Mouse (Mus musculus) gastrocnemius, postnatal 36 days (tissue): ENCODE results near the gene Rcor2. TPM values are rescaled to one million over a fixed set of nuclear protein-coding genes. Genes with fewer than 3 reads are reported as not detected.

Source experiments
- DNase-seq, 2 experiments: peaks; one replicate each; pipeline ENCODE4 v3.0.0; 2022
- intact Hi-C: fragments of 180-260 bp; cut with DNase I; formaldehyde crosslinking; loops from one replicate; pipeline ENCODE4 v1.15.1; 2025
- total RNA-seq, 2 experiments: library from RNA; stranded (reverse); gene quantifications; 2 replicates each; pipeline ENCODE4 v1.2.3; 2021

Rcor2 gene
- total RNA-seq, 2 experiments from 2014 or later: 1.8 to 2.1 TPM

GRCm38 (mm10) chr19:7264088-7264765 lies 2.9 kb upstream of the Rcor2 start:
- DNase-seq: peak; percentile 69 to 76
- intact Hi-C loops: loop anchor here (5.0 kb wide), 1 partner anchor 83 kb away; no protein-coding TSS in a partner anchor

DNA sequence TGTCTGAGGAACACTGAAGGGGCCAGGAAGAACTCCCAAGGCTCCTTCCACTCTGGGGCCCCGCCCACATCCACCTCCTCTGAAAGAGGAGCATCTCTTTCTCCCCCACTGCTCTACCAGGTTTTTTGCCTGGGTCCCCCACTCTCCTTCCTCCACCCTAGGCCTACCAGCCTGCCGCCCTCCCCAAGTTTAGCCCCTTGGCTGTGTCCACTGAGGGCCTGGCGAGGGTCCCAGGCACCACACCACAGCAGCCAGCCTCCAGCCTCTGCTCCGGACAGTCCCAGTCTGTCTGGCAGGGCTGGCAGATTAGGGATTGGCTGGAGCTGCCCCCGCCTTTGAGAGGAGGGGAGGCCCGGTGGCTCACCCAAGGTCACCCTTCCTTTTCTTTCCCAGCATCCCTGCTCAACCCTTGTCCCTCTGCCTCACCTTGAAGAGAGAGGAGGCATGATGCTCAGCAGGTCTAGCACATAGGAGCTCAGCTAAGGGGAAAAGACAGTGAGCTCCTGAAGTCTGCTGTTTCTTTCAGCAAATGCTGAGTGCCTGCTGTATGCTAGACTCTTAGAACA lies 2.3 kb upstream of the Rcor2 start:
- intact Hi-C loops: loop anchor here (5.0 kb wide), 1 partner anchor 82 kb away; no protein-coding TSS in a partner anchor
- DNase-seq: peak in 1 of 2 experiments; percentile 39

- intact Hi-C loops: no loop called here
- DNase-seq: no peak
Measured at GRCm38 (mm10) chr19:7265478-7266191, 1.5 kb upstream of the Rcor2 start.

- DNase-seq: no peak
- intact Hi-C loops: no loop called here
Measured at GRCm38 (mm10) chr19:7266421-7266831, 699 bp upstream of the Rcor2 start.

- peak; percentile 77 to 80 for DNase-seq
- intact Hi-C loops: no loop called here
Measured at GRCm38 (mm10) chr19:7267781-7268721, 926 bp downstream of the Rcor2 start.

GRCm38 (mm10) chr19:7268722-7269090 lies 1.6 kb downstream of the Rcor2 start:
- DNase-seq: peak; percentile 63 to 71
- intact Hi-C loops: no loop called here

GRCm38 (mm10) chr19:7269290-7270044 lies 2.3 kb downstream of the Rcor2 start:
- intact Hi-C loops: no loop called here
- DNase-seq: no peak

GRCm38 (mm10) chr19:7273486-7273885 lies 6.4 kb downstream of the Rcor2 start:
- intact Hi-C loops: no loop called here
- no peak for DNase-seq

DNA sequence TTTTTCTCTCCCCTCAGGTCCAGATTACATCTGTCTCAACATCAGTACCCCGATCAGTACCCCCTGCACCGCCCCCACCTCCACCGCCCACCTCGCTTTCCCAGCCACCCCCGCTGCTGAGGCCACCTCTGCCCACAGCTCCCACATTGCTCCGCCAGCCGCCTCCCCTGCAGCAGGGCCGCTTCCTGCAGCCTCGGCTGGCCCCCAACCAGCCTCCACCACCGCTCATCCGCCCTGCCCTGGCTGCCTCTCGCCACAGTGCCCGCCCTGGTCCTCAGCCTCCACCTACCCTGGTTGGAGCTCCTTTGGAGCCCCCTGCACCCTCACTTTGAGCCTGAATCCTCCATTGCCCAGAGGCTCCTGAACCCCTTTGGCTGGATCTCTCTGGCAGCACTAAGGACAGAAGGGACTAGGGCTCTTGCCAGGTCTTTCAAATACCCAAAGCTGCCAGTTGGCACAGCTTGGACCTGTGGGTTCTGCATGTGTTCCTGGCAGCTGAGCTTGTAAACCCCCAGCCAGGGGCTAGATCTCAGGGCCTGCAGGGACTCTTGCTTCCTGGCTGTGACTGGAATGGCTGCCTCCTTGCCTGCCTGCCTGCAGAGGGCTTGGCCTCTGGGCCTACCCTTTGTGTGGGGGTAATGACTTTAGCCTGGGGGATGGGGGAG lies 7.3 kb downstream of the Rcor2 start:
- intact Hi-C loops: no loop called here
- DNase-seq: no peak

DNA sequence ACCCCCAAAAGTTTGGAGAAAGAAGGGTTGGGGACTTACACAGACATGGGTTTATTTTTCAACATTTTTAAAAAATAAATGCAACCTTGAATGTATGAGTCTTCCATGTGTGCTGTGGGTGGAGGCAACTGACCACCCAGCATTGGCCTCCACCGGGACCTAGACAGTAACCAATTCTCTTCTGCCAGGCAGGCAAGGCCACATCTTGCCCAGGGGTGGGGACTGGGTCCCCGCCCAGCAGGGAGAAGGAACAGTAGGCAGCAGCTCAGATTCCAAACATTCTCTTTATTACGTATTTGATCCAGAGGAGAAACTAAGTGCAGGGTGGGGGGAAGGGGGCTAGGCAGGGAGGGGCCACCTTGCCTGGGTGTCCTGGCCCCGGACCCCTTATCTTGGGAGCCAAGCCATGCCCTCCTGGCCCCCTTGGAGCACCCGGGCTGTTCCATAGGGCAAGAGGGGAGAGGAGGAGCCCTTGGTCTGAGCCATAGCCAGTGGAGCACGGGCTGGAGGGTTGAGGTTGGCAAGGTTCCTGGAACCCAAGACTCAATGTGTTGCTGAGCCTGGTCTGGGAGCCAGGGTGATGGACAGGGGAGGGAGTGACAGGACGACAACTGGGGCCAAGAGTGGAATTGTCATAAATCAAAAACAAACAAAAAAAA lies 8.1 kb downstream of the Rcor2 start:
- intact Hi-C loops: no loop called here
- DNase-seq: no peak

GRCm38 (mm10) chr19:7276053-7276659 lies 9.0 kb downstream of the Rcor2 start:
- intact Hi-C loops: no loop called here
- no peak for DNase-seq

GRCm38 (mm10) chr19:7276796-7277195 lies 9.7 kb downstream of the Rcor2 start:
- intact Hi-C loops: no loop called here
- no peak for DNase-seq

GRCm38 (mm10) chr19:7278200-7278906 lies 11.2 kb downstream of the Rcor2 start:
- DNase-seq: no peak
- intact Hi-C loops: no loop called here

DNA sequence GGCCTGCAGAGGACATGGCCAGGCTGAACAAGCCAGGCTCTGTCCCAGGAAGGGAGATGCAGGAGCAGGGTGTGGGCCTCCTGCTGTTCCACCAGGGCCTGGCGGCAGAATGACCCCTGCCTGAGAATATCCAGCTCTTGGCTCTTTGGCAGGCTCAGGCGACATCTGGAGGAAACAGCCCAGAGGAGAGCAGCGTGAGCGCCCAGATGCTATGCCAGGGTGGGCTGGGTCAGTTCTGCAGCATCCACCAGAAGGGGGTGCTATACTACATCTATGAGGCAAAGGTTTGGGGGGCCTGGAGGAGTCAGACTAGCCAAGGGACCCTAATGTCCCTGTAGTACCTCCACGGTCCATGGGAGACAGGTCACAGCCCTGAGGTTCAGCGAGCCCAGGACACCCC lies 12.0 kb downstream of the Rcor2 start:
- intact Hi-C loops: no loop called here
- peak in 1 of 2 experiments; percentile 42 for DNase-seq

DNA sequence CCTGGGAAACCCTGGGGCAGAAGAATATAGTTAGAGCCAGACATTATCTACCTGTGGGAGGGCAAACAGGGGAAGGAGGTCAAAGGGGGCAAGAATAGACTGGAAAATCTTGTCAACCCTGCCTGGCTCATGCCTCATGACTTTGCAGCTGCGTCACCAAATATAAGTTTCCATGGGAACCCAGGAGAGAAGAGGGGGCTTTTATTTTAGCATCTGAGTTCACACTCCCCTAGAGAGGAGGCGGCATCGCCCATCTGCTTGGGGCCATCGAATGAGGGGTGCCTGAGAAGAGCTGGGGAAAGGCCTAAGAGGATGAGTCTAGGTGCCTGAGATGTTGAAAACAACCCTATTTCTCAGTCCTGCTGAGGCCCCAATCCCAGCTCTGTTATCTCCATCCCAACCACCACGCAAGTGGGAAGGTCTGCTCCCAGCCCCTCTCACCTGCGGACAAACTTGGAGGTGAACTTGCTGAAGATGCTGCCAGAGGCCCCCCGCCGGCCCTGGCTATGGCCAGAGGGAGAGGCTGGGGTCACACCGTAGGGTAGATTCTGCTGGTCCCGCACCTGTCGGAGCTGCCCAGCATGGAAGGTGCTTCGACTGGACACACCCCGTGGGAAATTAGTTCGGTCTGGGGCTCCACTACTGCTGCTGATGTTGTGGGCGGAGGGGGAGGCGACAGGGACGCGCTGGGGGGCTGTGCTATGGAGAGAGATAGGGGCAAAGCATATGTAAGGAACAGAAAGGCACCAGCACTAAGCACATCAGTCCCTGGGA lies 13.6 kb downstream of the Rcor2 start:
- intact Hi-C loops: loop anchor here (5.0 kb wide), 1 partner anchor 62 kb away; the partner anchor contains the start of gene Mark2
- no peak for DNase-seq

GRCm38 (mm10) chr19:7286563-7287315 lies 19.6 kb downstream of the Rcor2 start:
- no peak for DNase-seq
- intact Hi-C loops: no loop called here
